Mouse (Mus musculus): ENCODE results near the gene Proser2. TPM values are rescaled to one million over a fixed set of nuclear protein-coding genes. Genes with fewer than 3 reads are reported as not detected.

The Proser2 gene
- polyA plus RNA-seq, 1 experiment from 2014 or later: 49.0 TPM

- 87% methylated on average over 6 of the region's 6 CpGs for WGBS
- TF ChIP-seq EP300 (optimal IDR thresholded peaks at IDR 0.05): no peak
- no peak for TF ChIP-seq CTCF (IDR thresholded peaks at IDR 0.05; ENCODE audit: low read depth)
- Histone ChIP-seq H3K27me3 (ENCODE audit: control insufficient read depth, insufficient read depth, low read length) (no peaks in the 10 kb centered on the region), H3K36me3 (ENCODE audit: control insufficient read depth, insufficient read depth, low read length) (no peaks in the 10 kb centered on the region), H3K9ac (ENCODE audit: low read length) (no peak overlapping the region), H3K27ac (replicated peaks) (no peak overlapping the region), H3K4me2 (replicated peaks; ENCODE audit: low read depth) (no peak overlapping the region), H3K4me3 (ENCODE audit: low read depth, low read length) (no peak overlapping the region), H3K9me3 (ENCODE audit: control insufficient read depth, low read length) (no peaks in the 10 kb centered on the region), H3K4me1 (replicated peaks; ENCODE audit: control insufficient read depth, insufficient read depth) (peaks cover 3% of the 10 kb centered on the region; the same call in 1 of the 2 replicates)
- DNase-seq (ENCODE audit: low spot score) (no peak), ATAC-seq (ENCODE audit: low FRiP score, low TSS enrichment) (no peak)
Measured at GRCm38 (mm10) chr2:6067341-6067740, 62.7 kb downstream of the Proser2 start.

GRCm38 (mm10) chr2:6060071-6060804 is 69.8 kb downstream of the Proser2 start:
- DNase-seq (ENCODE audit: low spot score) (no peak), ATAC-seq (ENCODE audit: low FRiP score, low TSS enrichment) (no peak)
- Histone ChIP-seq H3K4me1 (replicated peaks; ENCODE audit: control insufficient read depth, insufficient read depth) (no peaks in the 10 kb centered on the region), H3K27ac (replicated peaks) (no peak overlapping the region), H3K4me3 (ENCODE audit: low read depth, low read length) (no peak overlapping the region), H3K9me3 (ENCODE audit: control insufficient read depth, low read length) (no peaks in the 10 kb centered on the region), H3K9ac (ENCODE audit: low read length) (no peak overlapping the region), H3K4me2 (replicated peaks; ENCODE audit: low read depth) (no peak overlapping the region), H3K36me3 (ENCODE audit: control insufficient read depth, insufficient read depth, low read length) (peaks cover 5% of the 10 kb centered on the region; the same call in 1 of the 2 replicates), H3K27me3 (ENCODE audit: control insufficient read depth, insufficient read depth, low read length) (no peaks in the 10 kb centered on the region)
- 72% methylated on average over 10 of the region's 10 CpGs for WGBS
- no peak for TF ChIP-seq CTCF (IDR thresholded peaks at IDR 0.05; ENCODE audit: low read depth)
- TF ChIP-seq EP300 (optimal IDR thresholded peaks at IDR 0.05): no peak

GRCm38 (mm10) chr2:6059291-6059690 is 70.7 kb downstream of the Proser2 start:
- Histone ChIP-seq H3K36me3 (ENCODE audit: control insufficient read depth, insufficient read depth, low read length) (peaks cover 6% of the 10 kb centered on the region; the same call in 1 of the 2 replicates), H3K27me3 (ENCODE audit: control insufficient read depth, insufficient read depth, low read length) (no peaks in the 10 kb centered on the region), H3K4me1 (replicated peaks; ENCODE audit: control insufficient read depth, insufficient read depth) (no peaks in the 10 kb centered on the region), H3K9me3 (ENCODE audit: control insufficient read depth, low read length) (no peaks in the 10 kb centered on the region), H3K27ac (replicated peaks) (no peak overlapping the region), H3K9ac (ENCODE audit: low read length) (no peak overlapping the region), H3K4me3 (ENCODE audit: low read depth, low read length) (no peak overlapping the region), H3K4me2 (replicated peaks; ENCODE audit: low read depth) (no peak overlapping the region)
- no peak for ATAC-seq (ENCODE audit: low FRiP score, low TSS enrichment)
- TF ChIP-seq CTCF (IDR thresholded peaks at IDR 0.05; ENCODE audit: low read depth) (no peak), EP300 (optimal IDR thresholded peaks at IDR 0.05) (no peak)
- WGBS: 64% methylated on average over 2 of the region's 2 CpGs
- no peak for DNase-seq (ENCODE audit: low spot score)

GRCm38 (mm10) chr2:6056518-6056917 is 73.5 kb downstream of the Proser2 start:
- TF ChIP-seq CTCF (IDR thresholded peaks at IDR 0.05; ENCODE audit: low read depth) (no peak), EP300 (optimal IDR thresholded peaks at IDR 0.05) (no peak)
- 97% methylated on average over 3 of the region's 3 CpGs for WGBS
- H3K9ac ChIP-seq (ENCODE audit: low read length): no peak overlapping the region

GRCm38 (mm10) chr2:6055466-6055865 is 74.5 kb downstream of the Proser2 start:
- Histone ChIP-seq H3K4me1 (replicated peaks; ENCODE audit: control insufficient read depth, insufficient read depth) (no peaks in the 10 kb centered on the region), H3K36me3 (ENCODE audit: control insufficient read depth, insufficient read depth, low read length) (peaks cover 20% of the 10 kb centered on the region; the same call in 1 of the 2 replicates), H3K9me3 (ENCODE audit: control insufficient read depth, low read length) (no peaks in the 10 kb centered on the region), H3K9ac (ENCODE audit: low read length) (no peak overlapping the region), H3K4me2 (replicated peaks; ENCODE audit: low read depth) (no peak overlapping the region), H3K27me3 (ENCODE audit: control insufficient read depth, insufficient read depth, low read length) (no peaks in the 10 kb centered on the region), H3K4me3 (ENCODE audit: low read depth, low read length) (no peak overlapping the region), H3K27ac (replicated peaks) (no peak overlapping the region)
- TF ChIP-seq EP300 (optimal IDR thresholded peaks at IDR 0.05) (no peak), CTCF (IDR thresholded peaks at IDR 0.05; ENCODE audit: low read depth) (no peak)
- 93% methylated on average over 11 of the region's 11 CpGs for WGBS
- no peak for ATAC-seq (ENCODE audit: low FRiP score, low TSS enrichment)
- no peak for DNase-seq (ENCODE audit: low spot score)

More at GRCm38 (mm10) chr2:6056518-6056917, 73.5 kb downstream of the Proser2 start:
- ATAC-seq (ENCODE audit: low FRiP score, low TSS enrichment) (no peak), DNase-seq (ENCODE audit: low spot score) (no peak)
- H3K4me3 ChIP-seq (ENCODE audit: low read depth, low read length): no peak overlapping the region
- H3K4me1 ChIP-seq (replicated peaks; ENCODE audit: control insufficient read depth, insufficient read depth): no peaks in the 10 kb centered on the region
- no peaks in the 10 kb centered on the region for H3K9me3 ChIP-seq (ENCODE audit: control insufficient read depth, low read length)
- no peak overlapping the region for H3K4me2 ChIP-seq (replicated peaks; ENCODE audit: low read depth)
- H3K27me3 ChIP-seq (ENCODE audit: control insufficient read depth, insufficient read depth, low read length): no peaks in the 10 kb centered on the region
- H3K27ac ChIP-seq (replicated peaks): no peak overlapping the region
- peaks cover 16% of the 10 kb centered on the region; the same call in 1 of the 2 replicates for H3K36me3 ChIP-seq (ENCODE audit: control insufficient read depth, insufficient read depth, low read length)

- Histone ChIP-seq H3K9me3 (ENCODE audit: control insufficient read depth, low read length) (no peaks in the 10 kb centered on the region), H3K27me3 (ENCODE audit: control insufficient read depth, insufficient read depth, low read length) (no peaks in the 10 kb centered on the region), H3K9ac (ENCODE audit: low read length) (no peak overlapping the region), H3K4me1 (replicated peaks; ENCODE audit: control insufficient read depth, insufficient read depth) (no peaks in the 10 kb centered on the region), H3K27ac (replicated peaks) (0 out of 2 replicates have a peak overlapping the region, but pooled peaks have one; percentile 13), H3K4me2 (replicated peaks; ENCODE audit: low read depth) (no peak overlapping the region), H3K36me3 (ENCODE audit: control insufficient read depth, insufficient read depth, low read length) (peaks cover 15% of the 10 kb centered on the region; the same call in 1 of the 2 replicates), H3K4me3 (ENCODE audit: low read depth, low read length) (no peak overlapping the region)
- ATAC-seq (ENCODE audit: low FRiP score, low TSS enrichment) (peak; percentile 64; the same call in 1 of the 2 replicates), DNase-seq (ENCODE audit: low spot score) (no peak)
- no peak for TF ChIP-seq CTCF (IDR thresholded peaks at IDR 0.05; ENCODE audit: low read depth)
- TF ChIP-seq EP300 (optimal IDR thresholded peaks at IDR 0.05): no peak
- WGBS: 65% methylated on average over 3 of the region's 3 CpGs
Measured at GRCm38 (mm10) chr2:6049018-6049417, 81.0 kb downstream of the Proser2 start.

Data from stomach, postnatal 0 days (tissue).